Mouse (Mus musculus) cortical plate, adult 2 months (tissue): Measurements from ENCODE around the gene Postn. TPM values are rescaled to one million over a fixed set of nuclear protein-coding genes. Genes with fewer than 3 reads are reported as not detected.

Source experiments
- H3K27ac ChIP-seq: fragments of 200-500 bp; 2 replicates; pipeline ENCODE4 v1.5.1; 2012; ENCODE audit warnings: low read length, control low read depth, inconsistent platforms; ENCODE audit not compliant: insufficient read depth
- H3K4me1 ChIP-seq: fragments of 200-500 bp; 2 replicates; pipeline ENCODE4 v1.6.1; 2011; ENCODE audit warnings: low read length; ENCODE audit not compliant: control insufficient read depth, insufficient read depth
- H3K4me3 ChIP-seq: fragments of 200-500 bp; 2 replicates; pipeline ENCODE4 v1.5.1; 2011; ENCODE audit warnings: mild to moderate bottlenecking, low read length, control low read depth; ENCODE audit not compliant: insufficient read depth
- CTCF ChIP-seq: fragments of 200-500 bp; IDR thresholded peaks from 2 replicates; pipeline ENCODE4 v1.5.1; 2011; ENCODE audit warnings: mild to moderate bottlenecking, control low read depth, low read length; ENCODE audit not compliant: insufficient read depth; ENCODE audit errors: extremely low read depth
- POLR2A ChIP-seq: fragments of 200-500 bp; IDR thresholded peaks from 2 replicates; pipeline ENCODE4 v1.6.1; 2011; ENCODE audit warnings: mild to moderate bottlenecking, low read length, control low read depth; ENCODE audit not compliant: insufficient read depth; ENCODE audit errors: extremely low read depth
- polyA plus RNA-seq: library from polyadenylated mRNA; depleted of rRNA; stranded (reverse); fragments of >200 nt; gene quantifications from 2 replicates; pipeline ENCODE4 v1.2.3, GENCODE M21; 2012; rRNA removed

Gene Postn
- polyA plus RNA-seq = 1.3 and 1.7 TPM in 2 replicates

GRCm38 (mm10) chr3:54360897-54361296, at the start of gene Postn:
Postn (plus strand) TSS chr3:54361109.
- Histone ChIP-seq H3K4me3 (no peak within 1 kb of the TSS), H3K27ac (no peak within 1 kb of the TSS), H3K4me1 (peaks cover 2% of the 10 kb centered on the region; the same call in 1 of the 2 replicates)
- TF ChIP-seq CTCF (no peak), POLR2A (no peak)

GRCm38 (mm10) chr3:54314055-54314454, 46.9 kb upstream of the Postn start:
- TF ChIP-seq POLR2A (no peak), CTCF (peak; percentile 38; the same call in 1 of the 2 replicates)
- H3K4me3 ChIP-seq = no peak overlapping the region
- no peaks in the 10 kb centered on the region for H3K4me1 ChIP-seq
- H3K27ac ChIP-seq = no peak overlapping the region

GRCm38 (mm10) chr3:54352891-54353652, 7.8 kb upstream of the Postn start:
- TF ChIP-seq POLR2A (no peak), CTCF (peak; percentile 81)
- peaks cover 5% of the 10 kb centered on the region; the same call in 1 of the 2 replicates for H3K4me1 ChIP-seq
- no peak overlapping the region for H3K4me3 ChIP-seq
- H3K27ac ChIP-seq = no peak overlapping the region

GRCm38 (mm10) chr3:54357561-54357960, 3.3 kb upstream of the Postn start:
- TF ChIP-seq CTCF (0 out of 2 replicates have a peak, but pooled peaks have one; percentile 5), POLR2A (no peak)
- Histone ChIP-seq H3K4me1 (peaks cover 2% of the 10 kb centered on the region; the same call in 1 of the 2 replicates), H3K4me3 (no peak overlapping the region), H3K27ac (no peak overlapping the region)

GRCm38 (mm10) chr3:54358463-54359189, 2.3 kb upstream of the Postn start:
- peaks cover 2% of the 10 kb centered on the region; the same call in 1 of the 2 replicates for H3K4me1 ChIP-seq
- H3K4me3 ChIP-seq = no peak overlapping the region
- no peak overlapping the region for H3K27ac ChIP-seq
- no peak for TF ChIP-seq POLR2A
- no peak for TF ChIP-seq CTCF

- H3K4me3 ChIP-seq = no peak overlapping the region
- no peak overlapping the region for H3K27ac ChIP-seq
- no peak for TF ChIP-seq POLR2A
- TF ChIP-seq CTCF = no peak
- peaks cover 2% of the 10 kb centered on the region; the same call in 1 of the 2 replicates for H3K4me1 ChIP-seq
Observed at GRCm38 (mm10) chr3:54361656-54362055, 747 bp downstream of the Postn start.

- Histone ChIP-seq H3K4me3 (no peak overlapping the region), H3K27ac (no peak overlapping the region), H3K4me1 (no peaks in the 10 kb centered on the region)
- no peak for TF ChIP-seq CTCF
- no peak for TF ChIP-seq POLR2A
Observed at GRCm38 (mm10) chr3:54371015-54371414, 10.1 kb downstream of the Postn start.

GRCm38 (mm10) chr3:54372625-54373024, 11.7 kb downstream of the Postn start:
- Histone ChIP-seq H3K27ac (no peak overlapping the region), H3K4me1 (no peaks in the 10 kb centered on the region), H3K4me3 (no peak overlapping the region)
- no peak for TF ChIP-seq POLR2A
- no peak for TF ChIP-seq CTCF

- Histone ChIP-seq H3K27ac (no peak overlapping the region), H3K4me3 (no peak overlapping the region), H3K4me1 (no peaks in the 10 kb centered on the region)
- no peak for TF ChIP-seq POLR2A
- no peak for TF ChIP-seq CTCF
Observed at GRCm38 (mm10) chr3:54376014-54376413, 15.1 kb downstream of the Postn start.

- Histone ChIP-seq H3K27ac (no peak overlapping the region), H3K4me3 (no peak overlapping the region), H3K4me1 (no peaks in the 10 kb centered on the region)
- TF ChIP-seq POLR2A = no peak
- no peak for TF ChIP-seq CTCF
Observed at GRCm38 (mm10) chr3:54377647-54378046, 16.7 kb downstream of the Postn start.

GRCm38 (mm10) chr3:54378135-54378534, 17.2 kb downstream of the Postn start:
- TF ChIP-seq CTCF (no peak), POLR2A (no peak)
- no peak overlapping the region for H3K4me3 ChIP-seq
- no peaks in the 10 kb centered on the region for H3K4me1 ChIP-seq
- no peak overlapping the region for H3K27ac ChIP-seq
